Mouse (Mus musculus) kidney, adult 8-10 months (tissue): ENCODE results near the gene Cuedc2.

Experiments
- DNase-seq, 2 experiments: peaks; one replicate each; pipeline ENCODE4 v3.0.0; 2022

Cuedc2 gene

DNA sequence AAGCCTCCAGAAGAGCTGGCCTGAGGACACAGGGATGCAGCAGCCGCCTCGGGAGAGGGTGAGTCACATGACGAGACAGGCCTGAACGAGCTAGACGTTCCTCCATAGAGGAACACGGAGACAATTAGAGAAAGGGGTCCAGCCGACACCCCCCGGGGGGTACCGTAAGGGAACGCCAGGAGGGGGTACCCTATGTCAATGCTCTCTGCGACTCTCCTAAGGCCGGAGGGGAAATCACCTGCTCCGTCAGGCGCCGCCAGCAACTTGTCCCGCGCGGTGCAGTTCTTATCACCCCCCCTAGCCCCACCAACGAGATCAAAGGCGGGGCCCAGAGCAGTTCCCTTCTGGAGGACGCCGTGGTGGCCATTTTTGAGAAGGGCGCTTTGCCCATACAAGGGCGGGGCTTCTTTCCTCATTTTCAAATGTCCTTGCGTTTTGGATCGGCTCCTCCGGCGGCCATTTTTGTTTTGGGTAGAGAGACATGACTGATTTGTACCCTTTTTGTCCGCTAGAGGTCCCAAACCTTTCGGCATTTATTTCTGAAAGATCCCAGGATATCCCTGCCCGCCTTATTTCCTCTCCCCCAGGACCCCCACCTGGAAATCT is at the start of gene Cuedc2:
TSS of gene Cuedc2 (minus strand) at position 372 of the 606 bp plus-strand sequence.
- peak; percentile 97 to 99 for DNase-seq

DNA sequence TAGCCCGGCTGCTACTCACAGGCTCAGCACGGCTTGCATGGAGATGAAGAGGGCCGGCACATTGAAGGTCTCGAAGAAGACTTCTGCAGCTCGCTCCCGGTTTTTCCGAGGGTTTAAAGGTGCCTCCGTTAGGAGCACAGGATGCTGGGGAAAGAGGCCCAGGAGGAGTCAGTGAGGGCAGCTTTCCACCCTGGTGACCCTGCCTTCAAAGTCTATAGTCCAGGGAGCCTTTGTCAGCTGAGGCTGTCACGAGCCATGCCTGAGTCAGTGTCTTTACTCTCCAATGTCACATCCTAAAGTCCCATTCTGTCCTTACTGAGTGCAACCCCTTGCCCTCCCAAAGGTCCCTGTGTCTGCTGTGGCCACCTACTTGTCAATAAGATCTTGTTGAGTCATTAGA is 43.8 kb upstream of the Cuedc2 start:
- DNase-seq: peak; percentile 49 to 55

- no peak for DNase-seq
Observed at GRCm38 (mm10) chr19:46375891-46376290, 37.4 kb upstream of the Cuedc2 start.

DNA sequence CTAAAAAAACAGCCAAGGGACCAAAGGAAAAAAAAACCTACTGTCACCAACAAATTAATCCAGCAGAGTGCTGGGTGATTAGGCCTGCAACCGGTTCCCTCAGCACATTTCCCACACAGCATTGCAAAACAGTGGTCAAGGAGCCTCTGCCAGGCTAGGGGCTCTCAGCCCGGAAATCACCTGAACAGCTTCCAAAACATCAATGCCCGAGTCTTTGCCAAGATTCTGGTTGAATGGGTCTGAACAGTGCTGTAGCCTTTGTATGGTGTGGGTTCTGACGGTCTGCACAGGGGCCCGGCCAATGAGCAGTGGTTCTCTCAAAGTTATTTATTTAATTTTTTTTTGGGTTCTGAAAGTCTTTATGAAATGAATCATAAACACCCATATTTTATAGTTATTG is 37.0 kb upstream of the Cuedc2 start:
- DNase-seq: no peak

DNA sequence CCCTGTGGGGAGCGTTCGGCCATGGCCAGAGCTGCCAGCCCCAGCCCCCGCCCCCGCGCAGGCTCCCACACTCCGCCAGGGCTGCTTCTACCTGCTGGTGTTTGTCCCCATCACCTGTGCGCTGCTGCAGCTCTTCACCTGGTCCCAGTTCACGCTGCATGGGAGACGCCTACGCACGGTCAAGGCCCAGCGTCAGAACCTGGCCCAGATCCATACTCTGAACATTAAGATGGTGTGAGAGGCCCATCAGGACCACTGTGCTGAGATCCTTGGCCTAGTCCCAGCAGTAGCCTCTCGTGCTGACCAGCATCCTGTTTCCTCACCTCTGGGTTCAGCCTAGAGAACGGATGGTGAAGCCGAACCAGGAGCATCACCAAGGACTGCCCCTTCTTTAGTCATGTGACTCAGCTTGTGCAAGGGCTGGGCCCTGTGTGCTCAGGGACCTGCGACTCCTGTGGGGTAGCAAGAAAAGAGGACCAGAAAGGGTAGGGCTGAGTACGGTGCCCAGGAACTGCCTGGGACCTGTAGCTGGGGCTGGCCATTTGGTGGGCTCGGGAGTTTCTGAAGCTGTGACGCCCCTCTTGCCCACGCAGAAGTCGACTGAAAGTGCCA is 36.1 kb upstream of the Cuedc2 start:
- DNase-seq: no peak

DNA sequence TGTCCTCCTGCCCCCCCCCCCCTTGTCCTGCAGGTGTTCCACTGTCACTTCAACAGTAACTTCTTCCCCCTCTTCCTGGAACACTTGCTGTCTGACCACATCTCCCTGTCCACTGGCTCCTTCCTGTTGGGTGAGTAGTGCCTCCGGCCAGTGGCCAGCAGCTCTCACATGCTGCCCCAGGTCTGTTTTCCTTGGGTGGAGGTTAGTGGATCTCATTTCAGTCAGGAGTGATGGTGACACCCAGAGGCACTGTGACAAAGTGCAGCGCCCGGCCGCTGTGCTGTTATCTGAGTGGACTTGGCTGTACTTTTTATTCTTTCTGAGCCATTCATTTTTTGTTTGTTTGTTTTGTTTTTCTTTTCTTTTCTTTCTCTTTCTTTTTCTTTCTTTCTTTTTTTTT is 30.7 kb upstream of the Cuedc2 start:
- DNase-seq: peak; percentile 51 to 68

DNA sequence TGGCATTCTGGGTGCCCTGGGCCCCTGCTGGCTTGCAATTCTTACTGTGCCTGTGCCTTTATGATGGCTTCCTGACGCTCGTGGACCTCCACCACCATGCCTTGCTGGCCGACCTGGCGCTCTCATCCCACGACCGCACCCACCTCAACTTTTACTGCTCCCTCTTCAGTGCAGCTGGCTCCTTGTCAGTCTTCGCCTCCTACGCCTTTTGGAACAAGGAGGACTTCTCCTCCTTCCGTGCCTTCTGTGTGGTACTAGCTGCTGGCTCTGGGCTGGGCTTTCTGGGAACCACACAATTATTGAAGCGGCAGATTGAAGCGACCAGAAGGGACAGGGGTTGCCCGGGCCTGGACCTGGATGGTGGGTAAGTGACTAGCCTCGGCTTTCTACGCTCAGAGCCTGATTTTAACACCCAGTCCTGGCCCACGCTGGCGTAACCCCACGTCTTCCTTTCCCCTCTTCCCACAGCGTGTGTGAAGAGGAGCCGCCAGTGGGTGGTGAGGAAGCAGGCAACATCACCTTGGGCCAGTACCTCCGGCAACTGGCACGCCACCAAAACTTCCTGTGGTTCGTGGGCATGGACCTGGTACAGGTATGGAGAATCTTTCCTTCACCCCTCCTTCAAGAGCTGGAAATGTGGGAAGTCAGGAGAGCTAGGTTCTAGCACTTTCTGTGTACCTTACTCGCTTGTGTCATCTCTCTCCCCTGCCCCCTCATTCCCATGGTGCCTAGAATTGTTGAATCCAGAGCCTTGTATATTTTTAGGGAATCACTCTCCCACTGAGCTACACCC is 29.5 kb upstream of the Cuedc2 start:
- DNase-seq: no peak

DNA sequence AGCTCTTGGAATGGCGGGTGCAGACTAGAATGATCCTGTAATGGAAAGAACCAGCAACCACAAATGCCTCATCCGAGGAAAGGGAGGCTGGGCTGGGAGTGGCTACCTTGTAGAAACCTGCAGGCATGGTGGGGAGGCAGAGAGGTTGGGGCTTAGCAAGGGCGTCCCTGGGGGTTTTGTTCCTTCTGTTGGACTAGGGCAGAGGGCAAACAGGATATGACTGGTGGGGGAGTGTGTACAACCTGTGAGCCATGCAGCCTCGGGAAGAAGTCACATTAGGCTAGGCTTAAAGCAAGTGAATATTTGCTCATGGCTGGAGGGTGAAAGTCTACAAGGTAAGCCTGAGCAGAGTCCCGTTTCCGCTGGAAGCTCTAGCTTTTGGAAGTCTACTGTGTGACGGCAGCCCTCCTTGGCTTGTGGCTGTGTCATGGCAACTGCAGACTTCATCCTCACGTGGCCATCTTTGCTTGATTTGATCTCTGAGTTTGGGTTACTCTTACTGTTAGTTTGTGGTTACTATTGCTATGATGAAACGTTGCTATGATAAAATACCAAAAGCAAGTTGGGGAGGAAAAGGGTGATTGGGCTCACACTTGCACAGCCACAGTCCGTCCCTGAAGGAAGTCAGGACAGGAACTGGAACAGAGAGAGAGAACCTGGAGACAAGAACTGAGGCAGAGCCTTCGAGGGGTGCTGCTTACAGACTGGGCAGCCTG is 24.9 kb upstream of the Cuedc2 start:
- no peak for DNase-seq

DNA sequence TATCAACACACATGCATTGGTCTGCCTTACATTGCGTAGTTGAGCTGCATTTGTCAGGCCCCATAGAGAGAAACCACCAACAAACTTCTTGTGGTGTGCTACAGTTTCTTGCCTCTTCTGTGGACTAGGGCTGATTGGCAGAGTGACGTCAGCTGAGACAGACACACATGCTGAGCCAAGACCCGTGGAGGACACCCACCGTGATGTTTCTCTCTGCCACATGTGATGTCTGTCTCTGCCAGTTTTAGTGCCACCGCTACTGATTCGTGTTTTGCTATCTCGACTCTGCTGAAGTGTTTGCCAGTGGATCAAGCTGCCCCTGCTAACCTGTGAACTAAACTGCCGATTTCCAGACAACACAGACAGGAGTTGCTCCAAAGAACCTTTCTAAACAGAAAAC is 23.6 kb upstream of the Cuedc2 start:
- no peak for DNase-seq

- DNase-seq: no peak
Observed at GRCm38 (mm10) chr19:46358381-46358780, 19.9 kb upstream of the Cuedc2 start.

GRCm38 (mm10) chr19:46357344-46358280 is 19.1 kb upstream of the Cuedc2 start:
- no peak for DNase-seq

GRCm38 (mm10) chr19:46356701-46357138 is 18.2 kb upstream of the Cuedc2 start:
- DNase-seq: peak; percentile 89 to 94

- DNase-seq: no peak
Observed at GRCm38 (mm10) chr19:46350168-46350932, 11.8 kb upstream of the Cuedc2 start, which contains the start of gene 2310034G01Rik. TSS of gene 2310034G01Rik (minus strand) at chr19:46350302.

DNA sequence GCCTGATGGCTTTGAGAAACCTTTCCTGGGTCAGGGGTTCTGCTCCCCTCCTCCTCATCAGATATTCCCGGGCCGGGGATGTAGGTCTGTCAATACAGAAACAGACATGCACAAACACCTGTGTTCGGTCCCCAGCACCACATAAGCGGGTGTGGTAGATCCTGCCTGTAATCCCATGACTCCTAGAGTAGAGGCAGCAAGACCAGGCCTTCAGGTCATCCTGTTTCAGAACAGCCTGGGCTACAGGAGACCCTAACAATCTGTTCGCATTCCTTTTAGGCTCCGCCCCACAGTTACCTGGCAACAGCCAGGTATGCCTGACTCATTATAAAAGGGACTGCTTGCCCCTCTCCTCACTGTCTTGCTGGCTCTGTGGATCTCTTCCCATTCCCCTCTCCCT is 11.0 kb upstream of the Cuedc2 start:
- DNase-seq: no peak

DNA sequence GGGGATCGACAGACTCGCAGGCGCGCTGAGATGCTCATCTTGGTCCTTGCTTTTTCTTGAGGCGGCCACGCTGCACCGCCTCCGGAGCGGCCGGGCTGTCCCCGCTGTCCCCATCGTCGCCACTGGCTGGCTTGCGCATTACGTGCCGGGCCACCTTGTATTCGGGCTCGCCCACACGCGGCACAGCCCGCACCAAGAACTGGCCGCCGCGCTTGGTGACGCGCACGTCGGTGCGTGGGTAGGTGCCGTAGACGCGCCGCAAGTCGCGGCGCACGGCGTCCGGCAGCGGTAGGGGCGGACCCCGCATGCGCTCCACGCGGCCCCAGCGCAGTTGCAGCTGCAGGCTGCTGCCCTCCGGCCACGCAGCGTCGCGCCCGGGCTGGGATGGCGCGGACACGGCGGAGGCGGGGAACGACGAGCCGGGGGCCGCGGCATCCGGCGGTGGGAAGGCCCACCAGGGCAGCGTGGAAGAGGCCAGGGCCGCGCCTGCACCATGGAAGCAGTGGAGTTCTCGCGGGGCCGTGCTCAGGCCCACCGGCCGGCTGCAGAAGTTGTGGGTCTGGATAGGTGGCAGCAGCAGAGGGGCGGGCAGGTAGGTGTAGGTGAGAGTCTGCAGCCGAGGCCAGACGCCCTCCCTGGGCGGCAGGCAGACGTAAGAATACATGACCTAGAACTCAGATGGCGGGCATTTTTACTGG is 10.4 kb upstream of the Cuedc2 start:
- peak; percentile 44 to 49 for DNase-seq

- DNase-seq: no peak
Observed at GRCm38 (mm10) chr19:46347936-46348668, 9.6 kb upstream of the Cuedc2 start.

DNA sequence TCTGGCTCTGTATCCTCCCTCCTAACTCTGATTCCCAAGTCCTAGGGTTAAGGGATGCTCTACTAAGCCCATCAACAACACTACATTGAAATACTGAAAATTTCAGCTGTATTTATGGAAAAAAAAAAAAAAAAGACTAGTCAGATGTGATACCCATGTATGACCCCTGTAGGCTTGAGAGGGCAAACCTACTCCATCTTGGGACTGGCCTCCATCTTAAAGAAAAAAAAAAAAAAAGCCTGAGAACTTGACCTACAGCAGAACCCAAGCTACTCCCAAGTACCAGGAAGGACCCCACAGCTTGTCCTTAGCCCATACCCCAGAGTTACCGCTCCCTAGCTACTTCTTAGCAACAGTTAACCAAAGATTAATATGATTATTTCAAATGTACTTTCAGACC is 8.6 kb upstream of the Cuedc2 start:
- no peak for DNase-seq

GRCm38 (mm10) chr19:46344710-46345419 is 6.4 kb upstream of the Cuedc2 start:
- no peak for DNase-seq

GRCm38 (mm10) chr19:46339287-46339971 is 927 bp upstream of the Cuedc2 start:
- DNase-seq: no peak
